Mouse (Mus musculus): ENCODE results near the gene Tbc1d9b. TPM values are rescaled to one million over a fixed set of nuclear protein-coding genes. Genes with fewer than 3 reads are reported as not detected.

Gene Tbc1d9b
- polyA plus RNA-seq, 1 experiment from 2014 or later = 10.9 TPM

GRCm38 (mm10) chr11:50138206-50138822 lies 7.1 kb downstream of the Tbc1d9b start:
- Histone ChIP-seq H3K27me3 (no peaks in the 10 kb centered on the region), H3K9ac (no peak overlapping the region), H3K9me3 (replicated peaks) (no peaks in the 10 kb centered on the region), H3K36me3 (peaks cover 70% of the 10 kb centered on the region), H3K4me3 (replicated peaks) (no peak overlapping the region), H3K4me2 (no peak overlapping the region), H3K4me1 (replicated peaks) (peaks cover 32% of the 10 kb centered on the region), H3K27ac (no peak overlapping the region)
- ATAC-seq (ENCODE audit: low read depth) (peak; percentile 7; the same call in 1 of the 2 replicates), DNase-seq (no peak)
- 66% methylated on average over 10 of the region's 10 CpGs for WGBS (ENCODE audit: insufficient replicate concordance)

GRCm38 (mm10) chr11:50139571-50139970 lies 8.4 kb downstream of the Tbc1d9b start:
- Histone ChIP-seq H3K4me2 (no peak overlapping the region), H3K4me1 (replicated peaks) (peaks cover 19% of the 10 kb centered on the region), H3K9ac (no peak overlapping the region), H3K27me3 (no peaks in the 10 kb centered on the region), H3K27ac (no peak overlapping the region), H3K9me3 (replicated peaks) (no peaks in the 10 kb centered on the region), H3K4me3 (replicated peaks) (no peak overlapping the region), H3K36me3 (peaks cover 76% of the 10 kb centered on the region)
- WGBS (ENCODE audit: insufficient replicate concordance) = 74% methylated on average over 7 of the region's 7 CpGs
- peak; percentile 25; the same call in 1 of the 2 replicates for ATAC-seq (ENCODE audit: low read depth)
- no peak for DNase-seq

GRCm38 (mm10) chr11:50145529-50145928 lies 14.3 kb downstream of the Tbc1d9b start:
- peaks cover 76% of the 10 kb centered on the region for H3K36me3 ChIP-seq
- no peak overlapping the region for H3K27ac ChIP-seq
- no peak overlapping the region for H3K9ac ChIP-seq
- no peak overlapping the region for H3K4me2 ChIP-seq
- no peak for DNase-seq
- H3K4me3 ChIP-seq (replicated peaks) = no peak overlapping the region
- no peak for ATAC-seq (ENCODE audit: low read depth)
- H3K9me3 ChIP-seq (replicated peaks) = no peaks in the 10 kb centered on the region
- 73% methylated on average over 3 of the region's 3 CpGs for WGBS (ENCODE audit: insufficient replicate concordance)
- H3K27me3 ChIP-seq = no peaks in the 10 kb centered on the region
- H3K4me1 ChIP-seq (replicated peaks) = peaks cover 7% of the 10 kb centered on the region

GRCm38 (mm10) chr11:50146121-50146520 lies 14.9 kb downstream of the Tbc1d9b start:
- 87% methylated on average over 13 of the region's 13 CpGs for WGBS (ENCODE audit: insufficient replicate concordance)
- Histone ChIP-seq H3K27me3 (no peaks in the 10 kb centered on the region), H3K27ac (no peak overlapping the region), H3K4me3 (replicated peaks) (no peak overlapping the region), H3K4me2 (no peak overlapping the region), H3K9ac (no peak overlapping the region), H3K4me1 (replicated peaks) (peaks cover 7% of the 10 kb centered on the region), H3K9me3 (replicated peaks) (no peaks in the 10 kb centered on the region), H3K36me3 (peaks cover 76% of the 10 kb centered on the region)
- DNase-seq (no peak), ATAC-seq (ENCODE audit: low read depth) (no peak)

- Histone ChIP-seq H3K27me3 (no peaks in the 10 kb centered on the region), H3K27ac (no peak overlapping the region), H3K4me3 (replicated peaks) (no peak overlapping the region), H3K4me2 (no peak overlapping the region), H3K36me3 (peaks cover 76% of the 10 kb centered on the region), H3K4me1 (replicated peaks) (peaks cover 7% of the 10 kb centered on the region), H3K9me3 (replicated peaks) (no peaks in the 10 kb centered on the region), H3K9ac (no peak overlapping the region)
- 43% methylated on average over 9 of the region's 9 CpGs for WGBS (ENCODE audit: insufficient replicate concordance)
- DNase-seq (no peak), ATAC-seq (ENCODE audit: low read depth) (no peak; the same call in 1 of the 2 replicates)
Measured at GRCm38 (mm10) chr11:50147267-50147957, 16.2 kb downstream of the Tbc1d9b start.

- 85% methylated on average over 11 of the region's 11 CpGs for WGBS (ENCODE audit: insufficient replicate concordance)
- H3K9me3 ChIP-seq (replicated peaks) = no peaks in the 10 kb centered on the region
- H3K27me3 ChIP-seq = no peaks in the 10 kb centered on the region
- no peak overlapping the region for H3K9ac ChIP-seq
- H3K36me3 ChIP-seq = peaks cover 77% of the 10 kb centered on the region
- no peak overlapping the region for H3K4me2 ChIP-seq
- no peak overlapping the region for H3K4me3 ChIP-seq (replicated peaks)
- H3K4me1 ChIP-seq (replicated peaks) = peaks cover 7% of the 10 kb centered on the region
- no peak overlapping the region for H3K27ac ChIP-seq
- DNase-seq (no peak), ATAC-seq (ENCODE audit: low read depth) (no peak)
Measured at GRCm38 (mm10) chr11:50147958-50148476, 16.8 kb downstream of the Tbc1d9b start.

- WGBS (ENCODE audit: insufficient replicate concordance) = 80% methylated on average over 7 of the region's 7 CpGs
- DNase-seq = no peak
Measured at GRCm38 (mm10) chr11:50149200-50149599, 18.0 kb downstream of the Tbc1d9b start.

GRCm38 (mm10) chr11:50149603-50150150 lies 18.5 kb downstream of the Tbc1d9b start:
- H3K27ac ChIP-seq = no peak overlapping the region
- WGBS (ENCODE audit: insufficient replicate concordance) = 75% methylated on average over 9 of the region's 9 CpGs

More at GRCm38 (mm10) chr11:50149200-50149599, 18.0 kb downstream of the Tbc1d9b start:
- Histone ChIP-seq H3K4me3 (replicated peaks) (no peak overlapping the region), H3K4me2 (no peak overlapping the region), H3K9me3 (replicated peaks) (no peaks in the 10 kb centered on the region), H3K27ac (no peak overlapping the region), H3K9ac (no peak overlapping the region), H3K36me3 (peaks cover 82% of the 10 kb centered on the region), H3K4me1 (replicated peaks) (peaks cover 11% of the 10 kb centered on the region), H3K27me3 (no peaks in the 10 kb centered on the region)
- no peak for ATAC-seq (ENCODE audit: low read depth)

GRCm38 (mm10) chr11:50151374-50151773 lies 20.2 kb downstream of the Tbc1d9b start:
- no peaks in the 10 kb centered on the region for H3K27me3 ChIP-seq
- WGBS (ENCODE audit: insufficient replicate concordance) = 83% methylated on average over 3 of the region's 3 CpGs
- H3K4me1 ChIP-seq (replicated peaks) = peaks cover 11% of the 10 kb centered on the region
- DNase-seq (no peak), ATAC-seq (ENCODE audit: low read depth) (no peak)
- no peak overlapping the region for H3K27ac ChIP-seq
- no peak overlapping the region for H3K4me3 ChIP-seq (replicated peaks)
- peaks cover 82% of the 10 kb centered on the region for H3K36me3 ChIP-seq
- no peaks in the 10 kb centered on the region for H3K9me3 ChIP-seq (replicated peaks)
- H3K4me2 ChIP-seq = no peak overlapping the region
- no peak overlapping the region for H3K9ac ChIP-seq

More at GRCm38 (mm10) chr11:50149603-50150150, 18.5 kb downstream of the Tbc1d9b start:
- H3K4me1 ChIP-seq (replicated peaks) = peaks cover 11% of the 10 kb centered on the region
- H3K4me3 ChIP-seq (replicated peaks) = no peak overlapping the region
- H3K9ac ChIP-seq = no peak overlapping the region
- H3K9me3 ChIP-seq (replicated peaks) = no peaks in the 10 kb centered on the region
- H3K27me3 ChIP-seq = no peaks in the 10 kb centered on the region
- H3K36me3 ChIP-seq = peaks cover 86% of the 10 kb centered on the region
- DNase-seq = no peak
- ATAC-seq (ENCODE audit: low read depth) = no peak
- no peak overlapping the region for H3K4me2 ChIP-seq

- Histone ChIP-seq H3K4me1 (replicated peaks) (peaks cover 18% of the 10 kb centered on the region), H3K9me3 (replicated peaks) (no peaks in the 10 kb centered on the region), H3K27ac (no peak overlapping the region), H3K4me3 (replicated peaks) (no peak overlapping the region), H3K9ac (no peak overlapping the region), H3K4me2 (no peak overlapping the region), H3K36me3 (peaks cover 93% of the 10 kb centered on the region), H3K27me3 (no peaks in the 10 kb centered on the region)
- DNase-seq (no peak), ATAC-seq (ENCODE audit: low read depth) (no peak)
- WGBS (ENCODE audit: insufficient replicate concordance) = 74% methylated on average over 9 of the region's 9 CpGs
Measured at GRCm38 (mm10) chr11:50154166-50154565, 23.0 kb downstream of the Tbc1d9b start.

GRCm38 (mm10) chr11:50154777-50155520 lies 23.8 kb downstream of the Tbc1d9b start:
- H3K36me3 ChIP-seq = peaks cover 93% of the 10 kb centered on the region
- H3K27ac ChIP-seq = no peak overlapping the region
- H3K9ac ChIP-seq = no peak overlapping the region
- no peak overlapping the region for H3K4me3 ChIP-seq (replicated peaks)
- WGBS (ENCODE audit: insufficient replicate concordance) = 83% methylated on average over 12 of the region's 12 CpGs
- DNase-seq = no peak
- peaks cover 25% of the 10 kb centered on the region for H3K4me1 ChIP-seq (replicated peaks)
- H3K27me3 ChIP-seq = no peaks in the 10 kb centered on the region
- H3K4me2 ChIP-seq = no peak overlapping the region
- H3K9me3 ChIP-seq (replicated peaks) = no peaks in the 10 kb centered on the region
- ATAC-seq (ENCODE audit: low read depth) = no peak

Data from liver, embryonic 13.5 days (tissue).